Mouse (Mus musculus) kidney, postnatal 36 days (tissue): Measurements from ENCODE around the gene Olfr1496.
"Not testable (repeated sequence)": the region's sequence is repeated elsewhere in the genome, so short reads cannot be mapped to it uniquely, and the experiment has no call there.

Experiments
- DNase-seq, 2 experiments: peaks; one replicate each; pipeline ENCODE4 v3.0.0; 2021 to 2022; ENCODE audit warnings: mixed read lengths in 2 of 2

Olfr1496 gene

DNA sequence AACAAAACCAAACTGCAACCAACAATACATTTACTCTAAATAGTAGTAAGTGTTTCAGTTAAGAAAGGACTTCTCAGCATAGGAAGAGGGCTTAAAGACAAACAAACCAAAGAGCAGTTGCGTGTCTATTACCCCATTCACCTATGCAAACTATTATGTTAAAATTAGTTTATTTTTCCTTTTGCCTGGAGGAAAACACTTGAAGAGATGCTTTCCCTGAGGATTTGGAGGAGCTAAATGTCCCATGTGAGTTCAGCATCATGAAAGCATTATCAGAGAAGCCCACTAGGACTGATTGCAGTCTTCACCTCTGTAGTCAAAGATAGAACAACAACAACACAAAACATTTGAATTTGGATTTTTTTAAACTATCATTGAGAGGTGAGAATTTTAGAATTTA lies at the start of gene Olfr1496:
Gene Olfr1496 (plus strand): TSS at position 301 of the 400 bp plus-strand sequence.
- no peak for DNase-seq

DNA sequence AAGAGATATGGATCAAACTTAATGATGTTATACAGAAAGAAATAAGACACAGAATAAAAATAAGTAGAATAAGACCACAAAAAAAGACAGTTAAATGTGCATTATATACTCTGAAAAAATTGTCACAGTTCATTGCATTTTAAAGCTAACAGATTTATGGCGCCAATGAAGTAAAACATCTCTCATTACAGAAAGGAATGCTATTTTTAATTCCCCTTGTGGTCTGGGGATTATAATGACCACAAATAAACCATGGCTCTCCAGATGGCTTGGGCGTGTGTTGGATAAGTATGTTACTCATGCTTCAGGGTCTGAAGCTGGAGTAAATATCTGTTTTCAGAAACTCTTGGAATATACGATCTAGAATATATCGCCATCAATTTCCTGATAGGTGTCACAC lies 38.2 kb upstream of the Olfr1496 start, which contains the start of gene Olfr1494:
Gene Olfr1494 (plus strand): TSS at position 301 of the 400 bp plus-strand sequence.
- no peak for DNase-seq

DNA sequence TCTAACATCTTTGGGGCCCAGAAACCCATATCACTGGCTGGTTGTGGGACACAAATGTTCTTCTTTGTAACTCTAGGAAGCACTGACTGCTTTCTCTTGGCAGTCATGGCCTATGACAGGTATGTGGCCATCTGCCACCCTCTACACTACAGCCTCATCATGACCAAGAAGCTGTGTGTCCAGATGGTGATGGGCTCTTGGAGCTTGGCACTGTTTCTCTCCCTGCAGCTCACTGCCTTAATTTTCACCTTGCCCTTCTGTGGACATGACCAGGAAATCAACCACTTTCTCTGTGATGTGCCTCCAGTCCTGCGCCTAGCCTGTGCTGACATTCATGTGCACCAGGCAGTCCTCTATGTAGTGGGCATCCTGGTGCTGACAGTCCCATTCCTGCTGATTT lies 28.3 kb upstream of the Olfr1496 start:
- DNase-seq, result no peak

DNA sequence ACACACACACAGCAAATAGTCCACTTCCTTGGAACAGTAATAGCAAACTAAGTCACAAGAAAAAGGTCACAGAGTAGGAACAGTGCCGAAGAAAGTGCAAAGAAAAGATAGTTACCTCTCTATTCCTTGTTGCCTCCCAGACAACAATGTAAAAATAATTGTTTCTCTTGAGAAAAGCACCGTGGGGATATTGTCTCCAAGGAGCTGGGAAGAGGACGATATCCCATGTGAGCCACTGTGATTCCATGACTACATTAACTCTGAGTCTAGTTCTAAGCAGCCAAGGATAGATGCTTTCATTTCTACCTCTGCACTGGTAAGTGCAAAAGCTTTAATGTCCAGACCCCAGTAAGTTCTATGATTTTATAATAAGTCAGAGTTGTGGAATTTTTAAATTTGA lies 13.4 kb upstream of the Olfr1496 start, which contains the start of gene Olfr1495:
Gene Olfr1495 (plus strand): TSS at position 301 of the 400 bp plus-strand sequence.
- no peak for DNase-seq

DNA sequence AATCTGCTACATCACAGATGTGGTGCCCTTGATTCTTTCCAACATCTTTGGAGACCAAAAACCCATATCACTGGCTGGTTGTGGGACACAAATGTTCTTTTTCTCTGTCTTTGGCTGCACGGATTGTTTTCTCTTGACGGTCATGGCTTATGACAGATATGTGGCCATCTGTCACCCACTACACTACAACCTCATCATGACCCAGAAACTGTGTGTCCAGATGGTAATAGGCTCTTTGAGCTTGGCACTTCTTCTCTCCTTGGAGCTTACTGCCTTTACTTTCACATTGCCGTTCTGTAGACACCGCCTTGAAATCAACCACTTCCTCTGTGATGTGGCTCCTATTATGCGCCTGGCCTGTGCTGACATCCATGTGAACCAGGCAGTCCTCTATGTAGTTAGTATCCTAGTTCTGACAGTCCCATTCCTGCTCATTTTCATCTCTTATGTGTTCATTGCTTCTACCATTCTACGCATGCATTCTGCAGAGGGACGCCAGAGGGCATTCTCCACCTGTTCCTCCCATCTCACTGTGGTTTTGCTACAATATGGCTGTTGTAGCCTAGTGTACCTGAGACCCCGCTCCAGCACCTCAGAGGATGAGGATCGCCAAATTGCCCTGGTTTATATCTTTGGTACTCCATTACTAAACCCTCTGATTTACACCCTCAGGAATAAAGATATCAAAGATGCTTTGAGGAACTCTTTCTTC lies 9.0 kb upstream of the Olfr1496 start:
- no peak for DNase-seq

DNA sequence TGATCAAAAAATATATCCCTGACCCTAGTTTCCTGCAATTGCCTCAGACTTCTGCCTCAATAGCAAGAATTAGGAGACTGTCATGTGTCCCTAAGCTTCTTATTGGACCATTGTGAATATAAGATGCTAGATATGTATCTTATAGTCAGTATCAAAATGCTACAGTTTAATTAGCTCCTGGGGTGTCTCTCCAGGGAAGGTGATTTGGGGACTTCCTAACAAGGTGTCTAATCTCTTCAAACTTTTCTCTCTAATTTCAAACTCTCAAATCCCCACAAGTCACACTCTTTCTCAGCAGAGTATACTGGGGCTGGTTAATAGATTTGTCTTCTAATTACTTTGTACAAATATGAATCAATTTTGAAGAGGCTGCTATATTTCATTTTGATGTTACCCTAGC lies 20.4 kb downstream of the Olfr1496 start, which contains the start of gene Olfr1497:
Gene Olfr1497 (minus strand): TSS at position 101 of the 400 bp plus-strand sequence.
- DNase-seq, result no peak

DNA sequence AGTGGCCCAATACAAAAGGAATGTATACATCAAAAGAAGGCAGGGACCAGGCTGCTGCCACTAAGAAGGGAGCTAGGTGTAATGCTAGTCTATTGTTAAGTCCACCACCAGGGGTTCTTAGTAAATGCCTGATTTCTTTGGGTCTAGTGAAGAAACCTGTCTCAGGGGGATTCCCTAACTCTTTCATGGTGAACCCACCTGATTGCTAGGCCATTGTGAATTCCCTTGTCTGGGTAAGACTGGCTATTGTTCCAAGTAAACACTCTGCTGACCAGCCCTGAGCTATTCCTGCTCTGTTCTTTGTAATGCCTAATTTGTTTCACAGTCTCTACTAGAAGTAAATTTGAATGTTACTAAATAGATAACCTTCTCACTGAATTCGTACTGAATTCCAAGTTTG lies 27.8 kb downstream of the Olfr1496 start:
- DNase-seq, result not testable (repeated sequence)

DNA sequence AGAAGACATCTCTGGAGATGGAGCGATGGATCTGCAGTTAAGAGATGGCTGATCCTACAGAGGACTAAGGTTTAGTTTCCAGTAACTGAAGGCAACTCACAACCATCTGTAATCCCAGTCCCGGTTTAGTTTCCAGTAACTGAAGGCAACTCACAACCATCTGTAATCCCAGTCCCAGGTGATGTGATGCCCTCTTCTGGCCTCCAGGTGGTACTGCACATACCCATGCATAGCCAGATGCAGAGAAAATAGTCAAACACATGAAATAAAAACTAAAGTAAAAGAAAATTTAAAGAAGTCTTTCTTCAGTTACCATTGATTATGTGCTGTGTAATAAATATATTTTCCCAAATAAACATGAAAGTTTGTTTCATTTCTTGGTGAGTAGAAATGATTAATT lies 35.1 kb downstream of the Olfr1496 start:
- no peak for DNase-seq

DNA sequence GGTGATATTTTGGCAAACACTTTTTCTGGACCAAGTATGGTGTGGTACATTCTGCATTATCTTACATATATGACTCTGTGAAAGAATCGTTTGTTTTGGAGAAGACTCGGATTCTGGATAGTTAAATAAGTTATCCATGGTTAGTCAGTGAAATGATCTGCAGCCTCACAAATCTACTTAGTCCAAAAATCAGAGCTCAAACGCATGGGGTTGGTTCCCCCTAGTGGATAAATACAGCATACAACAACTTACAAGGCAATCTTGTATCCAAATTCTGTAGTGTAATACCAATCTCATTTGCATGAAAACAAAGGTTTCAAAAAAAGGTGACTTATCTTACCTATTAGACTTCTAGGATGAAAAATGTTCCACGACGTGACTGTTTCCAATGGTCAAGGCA lies 41.1 kb downstream of the Olfr1496 start:
- no peak for DNase-seq

DNA sequence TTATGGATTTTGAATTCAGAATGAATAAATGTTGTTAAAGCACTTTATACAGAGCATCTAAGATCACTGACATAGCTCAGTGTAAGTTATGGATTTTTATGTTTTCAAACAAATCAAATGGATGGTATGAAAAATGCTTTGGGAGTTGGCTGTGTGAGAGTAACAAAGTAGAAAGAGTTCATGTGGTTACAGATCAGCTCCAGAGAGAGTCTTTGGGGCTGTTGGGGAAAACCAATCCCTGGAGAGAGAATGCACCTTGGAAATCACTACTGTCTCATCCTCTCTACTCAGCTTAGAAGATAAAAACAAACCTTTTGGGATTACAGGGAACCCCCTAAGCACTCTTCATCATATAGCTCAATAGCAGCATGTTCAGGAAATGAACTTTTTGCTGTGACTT lies 41.7 kb downstream of the Olfr1496 start, which contains the start of gene Olfr1499:
Gene Olfr1499 (minus strand): TSS at position 101 of the 400 bp plus-strand sequence.
- no peak for DNase-seq

DNA sequence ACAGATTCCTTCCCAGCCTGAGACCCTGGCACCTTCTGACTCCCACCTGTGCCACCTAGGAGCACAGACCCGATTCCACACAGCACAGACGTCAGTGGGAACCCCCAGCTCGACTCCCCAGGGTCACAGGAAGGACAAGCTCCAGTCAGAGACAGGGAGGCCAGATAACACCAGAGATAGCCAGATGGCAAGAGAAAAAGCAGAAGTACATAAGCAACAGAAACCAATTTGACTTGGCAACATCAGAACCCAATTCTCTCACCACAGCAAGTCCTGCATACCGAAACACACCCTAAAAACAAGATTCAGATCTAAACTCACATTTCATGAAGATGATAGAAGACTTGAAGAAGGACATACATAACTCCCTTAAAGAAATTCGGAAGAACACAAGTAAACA lies 43.2 kb downstream of the Olfr1496 start:
- no peak for DNase-seq

DNA sequence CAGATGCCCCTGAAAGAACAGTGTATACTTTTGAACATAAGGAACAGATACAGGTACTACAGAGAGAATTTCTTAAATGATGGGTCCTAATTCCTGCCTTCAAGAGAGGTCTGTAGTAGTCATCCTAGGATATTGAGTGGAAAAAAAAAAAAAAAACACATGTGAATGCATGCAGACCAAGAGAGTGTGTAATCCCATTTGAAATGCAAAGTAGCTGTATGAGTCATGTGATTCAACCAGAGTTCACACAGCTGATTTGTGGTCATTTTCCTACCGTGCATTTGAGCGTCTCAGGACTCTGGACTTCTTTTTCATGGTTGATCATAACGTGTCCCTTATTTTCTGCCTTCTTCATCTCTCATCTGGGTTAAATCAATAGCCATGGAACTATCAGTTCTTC lies 50.8 kb downstream of the Olfr1496 start:
- no peak for DNase-seq

DNA sequence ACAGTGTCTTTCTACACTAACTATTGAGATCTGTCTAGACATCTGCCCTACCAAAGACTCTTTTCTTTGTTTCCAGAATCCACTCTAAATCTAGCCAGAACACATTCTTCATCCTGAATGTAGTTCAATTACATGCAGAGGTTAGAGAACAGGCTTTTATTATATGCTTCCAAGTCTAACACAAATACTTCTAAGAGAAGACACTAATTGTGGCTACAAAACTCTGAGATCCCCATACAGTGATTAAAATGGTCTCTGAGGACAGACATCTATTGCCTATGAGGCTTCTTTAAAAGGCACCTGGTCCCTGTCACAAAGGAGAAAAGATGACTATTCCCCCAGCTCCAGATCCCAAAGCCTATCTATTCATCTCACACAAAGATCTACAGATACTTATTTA lies 52.7 kb downstream of the Olfr1496 start, which contains the start of gene Olfr1500:
Gene Olfr1500 (minus strand): TSS at position 101 of the 400 bp plus-strand sequence.
- no peak for DNase-seq
